Mouse (Mus musculus): Measurements from ENCODE around the gene Umad1. TPM values are rescaled to one million over a fixed set of nuclear protein-coding genes. Genes with fewer than 3 reads are reported as not detected.

Umad1 gene
- polyA plus RNA-seq, 1 experiment from 2014 or later, result 21.2 TPM

DNA sequence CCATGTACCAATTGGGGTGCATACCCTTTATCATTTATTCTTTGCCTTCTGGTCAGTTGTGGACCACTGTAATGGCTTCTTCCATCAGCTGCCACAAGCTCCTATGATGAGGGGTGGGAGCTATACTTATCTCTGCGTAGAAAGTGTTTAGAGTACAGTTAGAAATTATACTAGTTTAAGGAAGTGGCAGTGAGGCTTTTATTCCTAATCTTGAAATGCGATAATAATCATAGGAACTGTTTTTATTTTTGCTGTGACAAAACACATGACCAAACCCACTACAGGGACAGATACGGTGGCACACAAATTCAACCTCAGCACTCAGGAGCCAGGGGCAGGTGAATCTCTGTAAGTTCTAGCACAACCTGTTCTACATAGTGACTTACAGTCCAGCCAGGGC, 233.2 kb downstream of the Umad1 start:
- no peak overlapping the region for H3K4me3 ChIP-seq (replicated peaks)
- H3K27me3 ChIP-seq, result no peaks in the 10 kb centered on the region
- ATAC-seq (ENCODE audit: low FRiP score), result no peak
- no peak overlapping the region for H3K4me2 ChIP-seq
- H3K36me3 ChIP-seq (replicated peaks), result no peaks in the 10 kb centered on the region
- peaks cover 5% of the 10 kb centered on the region for H3K4me1 ChIP-seq
- WGBS, result 93% methylated on average over 3 of the region's 3 CpGs
- H3K27ac ChIP-seq, result no peak overlapping the region
- H3K9ac ChIP-seq, result no peak overlapping the region
- no peaks in the 10 kb centered on the region for H3K9me3 ChIP-seq

DNA sequence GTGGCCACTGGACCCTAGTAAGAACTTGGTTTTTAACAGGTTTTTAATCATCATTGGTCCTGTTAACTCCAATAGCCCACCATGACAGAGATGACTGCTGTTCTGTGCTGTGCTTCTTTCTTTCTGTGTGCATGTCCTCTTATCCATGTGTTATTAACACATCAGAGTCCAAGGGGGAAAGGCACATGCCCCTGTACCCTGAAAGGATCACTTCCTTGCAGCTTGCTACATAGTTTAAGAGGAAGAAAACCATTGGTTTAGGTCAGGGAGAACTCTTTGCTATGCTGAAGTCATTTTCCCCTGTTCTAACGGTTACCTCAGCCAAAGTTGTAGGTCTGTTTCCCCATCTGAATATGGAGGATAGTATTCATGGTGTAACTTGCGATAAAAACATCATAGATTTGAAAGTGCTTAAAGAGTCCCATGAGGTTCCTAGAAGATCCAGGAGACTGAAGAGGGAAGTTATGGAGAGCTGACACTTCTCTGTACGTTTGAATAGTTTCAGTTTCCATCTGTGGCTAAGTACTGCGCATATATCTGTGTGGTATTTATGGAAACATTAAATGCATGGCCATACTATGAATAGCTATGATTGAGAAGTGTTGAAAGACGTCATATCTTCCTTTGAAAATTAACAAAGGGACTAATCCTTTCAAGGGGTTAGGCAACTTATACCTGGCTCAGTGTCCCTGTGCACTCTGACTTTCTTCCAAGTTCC, 236.2 kb downstream of the Umad1 start:
- Histone ChIP-seq H3K36me3 (replicated peaks) (no peaks in the 10 kb centered on the region), H3K27me3 (no peaks in the 10 kb centered on the region), H3K9me3 (no peaks in the 10 kb centered on the region), H3K4me2 (no peak overlapping the region), H3K4me3 (replicated peaks) (no peak overlapping the region), H3K27ac (no peak overlapping the region), H3K9ac (no peak overlapping the region), H3K4me1 (no peaks in the 10 kb centered on the region)
- 88% methylated on average over 5 of the region's 5 CpGs for WGBS
- no peak for ATAC-seq (ENCODE audit: low FRiP score)

DNA sequence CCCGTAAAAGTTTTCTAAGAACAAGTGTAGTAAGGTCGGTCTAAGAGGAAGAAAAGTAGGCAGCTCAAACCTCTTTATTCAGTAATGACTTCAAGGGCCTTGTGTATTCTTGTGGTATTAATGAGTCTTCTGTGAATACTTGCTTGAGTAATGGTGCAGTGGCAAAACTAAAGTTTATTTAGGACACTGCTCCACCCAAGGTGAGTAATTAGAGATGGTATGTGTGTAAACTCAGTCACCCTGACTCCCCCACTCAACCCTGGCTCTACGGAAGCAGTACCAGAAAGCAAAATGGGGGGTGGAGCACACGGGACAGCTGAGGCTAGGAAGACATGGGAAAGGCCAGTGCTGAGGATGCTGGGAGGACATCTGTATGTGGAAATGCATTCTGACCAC, 236.7 kb downstream of the Umad1 start:
- ATAC-seq (ENCODE audit: low FRiP score), result no peak
- Histone ChIP-seq H3K36me3 (replicated peaks) (no peaks in the 10 kb centered on the region), H3K4me2 (no peak overlapping the region), H3K4me1 (no peaks in the 10 kb centered on the region), H3K9ac (no peak overlapping the region), H3K27me3 (no peaks in the 10 kb centered on the region), H3K27ac (no peak overlapping the region), H3K4me3 (replicated peaks) (no peak overlapping the region), H3K9me3 (no peaks in the 10 kb centered on the region)
- WGBS, result 72% methylated on average over 4 of the region's 4 CpGs

- H3K9me3 ChIP-seq, result no peaks in the 10 kb centered on the region
- no peak overlapping the region for H3K4me3 ChIP-seq (replicated peaks)
- H3K27me3 ChIP-seq, result no peaks in the 10 kb centered on the region
- H3K4me2 ChIP-seq, result no peak overlapping the region
- H3K36me3 ChIP-seq (replicated peaks), result no peaks in the 10 kb centered on the region
- H3K4me1 ChIP-seq, result no peaks in the 10 kb centered on the region
- no peak overlapping the region for H3K9ac ChIP-seq
- WGBS, result 83% methylated on average over 6 of the region's 6 CpGs
- H3K27ac ChIP-seq, result no peak overlapping the region
- no peak for ATAC-seq (ENCODE audit: low FRiP score)
Observed at GRCm38 (mm10) chr6:8497234-8497867, 238.3 kb downstream of the Umad1 start.

GRCm38 (mm10) chr6:8497868-8498257, 238.8 kb downstream of the Umad1 start:
- no peak overlapping the region for H3K27ac ChIP-seq
- H3K4me1 ChIP-seq, result no peaks in the 10 kb centered on the region
- ATAC-seq (ENCODE audit: low FRiP score), result no peak
- WGBS, result 80% methylated on average over 6 of the region's 6 CpGs
- no peak overlapping the region for H3K4me3 ChIP-seq (replicated peaks)
- H3K4me2 ChIP-seq, result no peak overlapping the region
- no peaks in the 10 kb centered on the region for H3K36me3 ChIP-seq (replicated peaks)
- no peaks in the 10 kb centered on the region for H3K27me3 ChIP-seq
- H3K9ac ChIP-seq, result no peak overlapping the region
- H3K9me3 ChIP-seq, result no peaks in the 10 kb centered on the region

- no peaks in the 10 kb centered on the region for H3K9me3 ChIP-seq
- no peak for ATAC-seq (ENCODE audit: low FRiP score)
Observed at GRCm38 (mm10) chr6:8498961-8499360, 239.9 kb downstream of the Umad1 start.

DNA sequence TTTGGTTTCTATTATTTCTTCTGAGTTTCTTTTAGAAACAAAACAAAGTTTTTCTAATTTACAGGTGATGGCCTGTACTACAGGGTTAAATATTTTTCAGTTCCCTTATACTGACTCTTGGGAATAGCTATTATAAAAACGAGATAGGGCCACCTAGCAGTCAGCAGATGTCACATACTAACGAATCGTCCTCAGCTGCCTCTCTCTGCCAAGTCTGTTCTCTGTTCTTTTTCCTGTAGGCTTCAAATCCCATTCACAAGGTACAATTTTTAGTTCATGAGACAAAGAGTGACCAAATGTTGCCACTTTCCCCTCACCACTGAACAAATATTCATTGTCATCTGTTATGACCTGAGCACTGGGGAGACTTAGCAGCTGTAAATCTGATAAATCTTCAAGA, 244.9 kb downstream of the Umad1 start:
- WGBS, result 44% methylated on average over 3 of the region's 3 CpGs
- Histone ChIP-seq H3K4me3 (replicated peaks) (no peak overlapping the region), H3K4me2 (no peak overlapping the region), H3K27ac (no peak overlapping the region), H3K9me3 (no peaks in the 10 kb centered on the region), H3K36me3 (replicated peaks) (no peaks in the 10 kb centered on the region), H3K4me1 (peaks cover 4% of the 10 kb centered on the region; the same call in 1 of the 2 replicates), H3K27me3 (no peaks in the 10 kb centered on the region), H3K9ac (no peak overlapping the region)
- ATAC-seq (ENCODE audit: low FRiP score), result no peak

More at GRCm38 (mm10) chr6:8498961-8499360, 239.9 kb downstream of the Umad1 start:
- no peaks in the 10 kb centered on the region for H3K27me3 ChIP-seq
- no peak overlapping the region for H3K27ac ChIP-seq
- no peaks in the 10 kb centered on the region for H3K36me3 ChIP-seq (replicated peaks)
- H3K4me1 ChIP-seq, result no peaks in the 10 kb centered on the region
- H3K4me3 ChIP-seq (replicated peaks), result no peak overlapping the region
- WGBS, result 85% methylated on average over 3 of the region's 3 CpGs
- no peak overlapping the region for H3K9ac ChIP-seq
- H3K4me2 ChIP-seq, result no peak overlapping the region

DNA sequence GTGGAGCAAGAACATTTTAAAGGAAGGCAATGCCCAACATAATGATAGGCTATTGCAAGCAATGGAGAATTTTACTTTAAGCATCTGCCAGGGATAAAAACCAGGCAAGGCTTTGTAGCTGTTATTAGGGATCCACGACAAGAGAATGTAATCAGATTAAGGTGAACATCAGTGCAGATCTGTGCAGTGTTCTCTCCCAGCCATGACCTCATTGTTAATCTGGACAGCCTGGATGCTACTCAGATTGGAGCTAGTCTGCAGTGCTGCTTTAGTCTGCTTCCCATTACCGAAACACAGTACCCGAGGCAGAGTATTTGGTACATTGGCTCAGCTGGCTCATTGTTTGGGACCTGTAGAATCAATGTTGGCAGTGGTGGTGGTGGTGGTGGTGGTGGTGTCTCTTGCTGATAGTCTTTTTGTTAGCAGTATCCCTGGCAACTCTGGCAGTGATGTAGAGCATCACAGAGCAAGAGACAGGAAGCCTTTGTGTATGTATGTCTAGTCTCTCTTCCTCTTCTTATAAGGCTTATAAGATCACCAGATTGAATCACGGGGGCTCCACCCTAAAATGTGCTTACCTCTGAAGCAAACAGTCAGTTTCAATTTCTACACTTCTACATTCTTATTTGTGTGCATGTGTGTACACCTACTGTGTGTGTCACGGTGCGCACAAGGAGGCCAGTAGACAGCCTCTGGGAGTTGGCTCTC, 245.6 kb downstream of the Umad1 start:
- Histone ChIP-seq H3K36me3 (replicated peaks) (no peaks in the 10 kb centered on the region), H3K4me1 (peaks cover 4% of the 10 kb centered on the region; the same call in 1 of the 2 replicates), H3K27ac (no peak overlapping the region), H3K4me3 (replicated peaks) (no peak overlapping the region), H3K9ac (no peak overlapping the region), H3K4me2 (no peak overlapping the region), H3K9me3 (no peaks in the 10 kb centered on the region), H3K27me3 (no peaks in the 10 kb centered on the region)
- WGBS, result 87% methylated on average over 6 of the region's 6 CpGs
- ATAC-seq (ENCODE audit: low FRiP score), result no peak

- no peak for ATAC-seq (ENCODE audit: low FRiP score)
- no peaks in the 10 kb centered on the region for H3K9me3 ChIP-seq
- H3K4me1 ChIP-seq, result peaks cover 8% of the 10 kb centered on the region
- H3K27me3 ChIP-seq, result no peaks in the 10 kb centered on the region
- no peak overlapping the region for H3K9ac ChIP-seq
- no peak overlapping the region for H3K4me3 ChIP-seq (replicated peaks)
- no peak overlapping the region for H3K27ac ChIP-seq
- no peak overlapping the region for H3K4me2 ChIP-seq
- no peaks in the 10 kb centered on the region for H3K36me3 ChIP-seq (replicated peaks)
Observed at GRCm38 (mm10) chr6:8506631-8507030, 247.5 kb downstream of the Umad1 start.

Other genes starting within 250 kb of the Umad1 start
- 0.10 TPM in 1 of 2 replicates, not detected in the other for gene Col28a1, start 66.7 kb upstream of the Umad1 start, polyA plus RNA-seq (2016; fragmentation: Nextera tagmentation; extraction: Ambion mirVana)
- gene Mios, start 50.1 kb upstream of the Umad1 start, polyA plus RNA-seq (2016; fragmentation: Nextera tagmentation; extraction: Ambion mirVana), result 25.2 and 25.3 TPM in 2 replicates
- 187 and 194 TPM in 2 replicates for gene Rpa3, start 115 bp upstream of the Umad1 start, polyA plus RNA-seq (2016; fragmentation: Nextera tagmentation; extraction: Ambion mirVana)
- 18.3 and 21.0 TPM in 2 replicates for gene Gm45062, start 162 bp downstream of the Umad1 start, polyA plus RNA-seq (2016; fragmentation: Nextera tagmentation; extraction: Ambion mirVana)

Measured in forebrain, embryonic 12.5 days (tissue).